Mouse (Mus musculus) lung, postnatal 10 days (tissue): ENCODE measurements at regions not wholly inside any gene's neighbourhood (a gene's known extent, or its start where the extent isn't known, plus 50 kb on each side); places are given as distances from the start of the nearest gene placed in this dataset.

ENCODE experiments used
- DNase-seq: peaks from one replicate; pipeline ENCODE4 v3.0.0; 2021

DNA sequence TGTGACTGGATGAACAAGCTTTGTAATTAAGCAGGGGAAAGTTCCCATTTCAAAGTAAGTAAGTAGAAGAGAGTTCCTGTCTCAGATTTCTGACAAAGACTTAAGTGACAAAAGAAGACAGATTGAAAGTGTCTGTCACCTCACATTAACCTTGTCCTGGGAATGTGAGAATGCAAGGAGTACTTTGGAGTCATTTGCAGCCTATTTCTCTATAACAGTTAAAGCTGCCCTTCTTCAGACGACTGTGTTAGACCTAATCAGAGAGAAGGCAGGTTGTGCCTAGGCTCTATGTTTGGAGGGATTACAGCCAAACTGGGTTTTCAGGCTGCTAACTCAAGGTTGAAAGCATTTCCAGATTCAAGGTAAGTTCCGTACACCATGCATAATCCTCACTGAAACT is 446.5 kb downstream of the Pdgfc start:
- no peak for DNase-seq

DNA sequence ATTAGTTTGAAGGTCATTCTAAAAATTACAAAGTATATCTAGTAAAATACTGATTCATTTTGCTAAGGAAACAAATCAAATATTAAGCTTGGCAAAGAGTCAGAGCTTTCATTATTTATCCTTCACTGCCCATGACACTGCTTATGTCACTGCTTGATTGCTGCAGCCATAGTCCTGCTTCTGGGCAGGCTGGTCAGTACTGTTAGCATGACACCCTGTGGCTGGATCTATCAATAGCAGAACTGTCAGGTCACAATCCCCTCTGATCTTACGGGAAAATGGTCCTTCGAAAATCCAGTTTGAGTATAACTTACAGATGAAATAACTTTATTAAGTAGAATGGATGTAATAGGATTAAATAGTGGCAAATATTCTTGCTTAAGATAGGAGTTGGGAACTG is 447.1 kb downstream of the Pdgfc start:
- peak; percentile 3 for DNase-seq

DNA sequence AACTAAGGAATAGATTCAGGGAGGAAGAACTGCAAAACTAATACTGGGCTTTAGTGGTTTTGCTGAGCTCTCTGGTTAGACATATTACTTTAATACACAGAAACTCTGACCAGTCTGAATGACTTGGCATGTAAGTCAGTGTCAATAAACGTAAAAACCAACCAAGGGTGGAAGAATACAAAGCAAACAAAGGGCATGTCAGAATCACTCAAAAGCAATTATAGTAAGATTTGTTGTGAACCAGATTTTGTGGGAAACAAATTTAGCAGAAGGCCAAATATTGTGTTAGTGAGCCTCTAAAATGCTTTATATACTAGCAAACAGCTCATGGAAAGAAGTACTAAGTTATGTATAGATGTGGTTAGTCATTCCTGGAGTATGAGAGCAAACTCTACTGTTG is 427.1 kb upstream of the Ctso start:
- DNase-seq: no peak

DNA sequence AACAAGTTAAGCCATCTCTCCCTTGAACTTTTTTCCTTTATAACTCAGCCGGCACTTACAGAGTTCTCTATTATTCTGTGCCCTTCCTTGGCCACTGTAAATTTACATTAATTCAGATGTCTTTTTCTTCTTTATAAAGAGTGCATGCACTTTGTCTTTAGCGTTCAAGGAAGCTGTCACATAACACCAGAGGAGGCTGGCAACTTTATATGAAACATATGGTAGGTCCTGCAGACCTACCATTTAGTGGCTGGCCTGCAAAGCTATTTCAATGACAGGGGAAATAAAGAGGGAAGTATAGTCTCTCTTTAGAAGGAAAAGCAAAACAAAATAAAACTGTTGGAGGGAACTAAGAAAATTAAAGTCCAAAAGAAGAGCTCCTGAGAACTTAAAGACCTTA is 423.8 kb upstream of the Ctso start:
- no peak for DNase-seq

DNA sequence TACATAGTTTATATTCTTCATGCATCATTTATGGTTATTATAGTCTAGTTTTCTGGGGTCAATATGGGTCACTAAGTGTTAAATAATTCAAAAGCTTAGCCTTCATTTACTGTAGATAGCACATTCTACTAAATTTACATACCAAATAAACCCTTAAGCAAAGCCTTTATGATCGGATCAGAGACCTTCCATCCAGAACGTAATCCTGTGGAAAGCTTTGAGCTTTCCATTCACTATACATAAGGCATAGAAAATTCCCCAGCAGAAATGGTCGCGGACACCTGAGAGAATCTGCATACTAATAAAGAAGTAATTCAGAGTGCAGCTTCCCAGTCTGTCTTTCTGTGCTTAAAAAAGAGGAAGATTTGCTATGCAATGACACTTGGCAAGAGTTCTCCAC is 410.6 kb upstream of the Ctso start:
- DNase-seq: no peak

DNA sequence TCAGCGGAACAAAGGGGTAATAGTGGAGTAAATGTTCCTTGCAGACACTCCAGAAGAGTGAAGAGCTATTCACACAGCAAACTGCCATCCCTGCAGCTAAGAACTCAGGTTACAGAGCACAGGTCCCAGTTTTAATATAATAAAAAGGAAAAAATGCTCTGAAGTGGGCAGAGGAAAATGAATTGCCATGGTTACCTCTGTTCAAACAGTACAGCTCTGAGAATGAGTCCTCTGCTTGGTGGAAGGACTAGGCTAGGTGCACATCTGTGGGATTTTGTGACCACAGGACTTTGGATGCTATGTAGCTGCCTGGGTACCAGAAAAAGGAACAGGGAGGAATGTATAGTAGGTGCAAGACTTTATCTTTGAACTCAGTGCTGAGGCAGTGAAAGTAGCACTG is 401.5 kb upstream of the Ctso start:
- DNase-seq: no peak

DNA sequence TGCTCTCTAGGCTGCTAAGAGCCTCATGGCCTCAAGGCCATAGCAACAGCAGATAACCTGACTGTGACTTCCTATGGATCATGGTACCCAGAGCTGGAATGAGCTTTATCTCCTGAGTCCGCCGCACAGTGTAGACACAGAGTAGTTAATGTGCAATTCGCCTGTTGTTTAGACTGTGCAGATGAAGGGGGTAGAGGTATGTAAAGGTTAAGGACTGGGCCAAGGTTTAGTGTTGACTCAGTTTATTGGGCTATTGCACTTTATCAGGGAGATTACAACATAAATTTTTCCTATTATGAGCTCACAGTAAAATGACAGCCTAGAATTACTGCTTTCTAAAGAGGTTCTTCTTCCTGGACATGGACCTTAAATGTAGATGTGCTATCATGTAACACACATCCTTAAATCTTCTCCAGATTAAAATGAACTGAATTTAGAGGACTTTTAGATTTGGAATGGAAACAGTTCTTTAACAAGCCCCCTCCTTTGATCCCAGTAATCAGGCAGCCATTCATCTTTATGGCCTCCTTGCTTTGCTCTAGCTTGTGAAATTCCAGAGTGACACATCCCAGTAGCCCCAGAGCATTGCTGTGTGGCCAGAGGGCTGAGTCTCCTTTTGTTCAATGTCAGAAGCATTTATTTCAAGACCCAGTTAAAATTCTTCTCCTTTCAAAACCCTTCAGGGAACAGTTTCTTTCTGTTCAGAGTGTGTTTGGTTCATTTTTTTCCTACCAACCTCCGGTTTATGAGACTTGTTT is 396.8 kb upstream of the Ctso start:
- no peak for DNase-seq

DNA sequence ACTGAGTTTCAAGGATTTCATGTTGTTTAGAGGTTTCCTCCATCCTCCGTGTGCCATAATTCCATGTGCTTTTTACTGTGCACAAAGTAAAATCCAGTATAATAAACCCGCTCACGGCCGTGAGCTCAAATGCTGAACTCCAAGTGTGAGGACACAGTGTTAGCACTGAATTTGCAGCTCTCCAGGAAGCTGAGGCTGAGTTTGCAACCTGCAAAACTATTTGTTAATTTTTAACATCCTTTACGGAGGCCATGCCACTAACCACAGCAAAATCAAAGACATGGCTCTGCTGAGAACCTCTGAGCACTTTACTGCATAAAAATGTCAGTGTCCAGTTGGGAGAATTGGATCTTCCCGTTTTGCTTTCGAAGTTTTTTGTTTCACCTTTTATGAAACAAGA is 377.6 kb upstream of the Ctso start:
- no peak for DNase-seq

DNA sequence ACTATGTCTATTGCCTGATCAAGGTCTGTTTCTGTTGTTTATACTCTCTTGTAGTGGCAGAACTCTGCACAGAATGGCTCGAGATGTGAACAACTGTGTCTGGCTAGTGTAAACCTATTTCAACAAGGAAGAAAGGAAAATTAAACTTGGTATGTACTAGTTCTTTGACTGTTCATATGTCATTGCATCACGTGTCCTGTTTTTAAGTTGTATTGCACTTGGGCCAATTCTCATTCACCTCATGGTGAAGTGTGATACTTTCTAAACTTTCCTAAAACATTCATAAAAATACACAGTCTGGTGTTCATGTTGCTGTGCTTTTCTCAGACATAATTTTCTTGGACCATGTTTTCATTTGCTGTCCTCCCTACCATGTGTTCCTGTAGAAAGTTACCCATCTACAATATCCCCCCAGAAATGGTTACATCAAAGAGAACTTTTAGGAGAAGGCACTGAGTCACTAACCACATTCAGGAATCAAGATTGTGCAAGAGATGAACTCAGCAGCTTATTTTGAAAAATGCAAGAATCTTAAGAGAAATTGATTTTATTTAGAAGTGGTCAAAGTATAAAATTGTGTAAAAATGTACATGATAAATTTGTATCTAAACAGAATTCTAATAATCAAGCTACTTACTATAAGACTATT is 369.7 kb upstream of the Ctso start:
- DNase-seq: no peak

DNA sequence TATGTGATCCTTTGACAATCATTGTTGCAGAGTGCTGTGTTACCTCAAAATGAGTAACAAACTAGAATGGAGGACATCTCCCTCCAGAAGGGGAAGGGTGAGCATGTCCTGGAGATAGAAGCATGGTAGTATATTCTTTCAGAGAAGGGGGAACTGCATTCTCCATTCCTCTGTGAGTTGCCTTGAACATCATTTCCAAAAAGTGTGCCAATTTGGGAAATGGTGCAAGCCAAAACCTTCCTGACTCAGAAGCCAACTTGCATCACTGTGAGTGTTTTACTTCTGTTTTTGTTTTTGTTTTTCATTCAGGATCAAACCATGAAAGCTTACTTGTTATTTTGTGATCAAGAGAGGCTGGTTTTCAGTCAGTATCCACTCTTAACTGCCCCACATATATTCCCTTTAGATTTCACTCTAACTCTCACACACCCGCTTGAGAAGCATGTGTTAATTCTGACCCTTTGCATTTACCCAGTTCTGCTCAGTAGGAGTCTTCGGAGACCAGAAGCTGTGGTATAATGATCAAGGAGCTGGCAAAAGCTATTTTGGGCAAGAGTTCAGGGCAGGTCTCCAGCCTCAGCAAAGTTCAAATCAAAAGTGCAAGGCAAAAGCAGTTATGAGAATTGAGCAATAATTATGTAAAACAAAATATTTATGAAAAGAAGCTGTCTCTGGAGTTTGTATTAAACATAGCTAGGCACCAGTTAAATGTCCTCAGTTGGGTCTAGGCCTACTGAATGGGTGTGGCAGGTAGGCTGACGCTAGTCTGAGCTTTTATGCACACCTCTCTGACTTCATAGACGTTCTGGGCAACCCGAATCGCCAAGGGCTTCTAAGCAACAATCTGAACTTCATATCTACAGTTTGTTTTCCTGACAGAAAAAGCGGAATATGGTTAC is 368.3 kb upstream of the Ctso start:
- no peak for DNase-seq

DNA sequence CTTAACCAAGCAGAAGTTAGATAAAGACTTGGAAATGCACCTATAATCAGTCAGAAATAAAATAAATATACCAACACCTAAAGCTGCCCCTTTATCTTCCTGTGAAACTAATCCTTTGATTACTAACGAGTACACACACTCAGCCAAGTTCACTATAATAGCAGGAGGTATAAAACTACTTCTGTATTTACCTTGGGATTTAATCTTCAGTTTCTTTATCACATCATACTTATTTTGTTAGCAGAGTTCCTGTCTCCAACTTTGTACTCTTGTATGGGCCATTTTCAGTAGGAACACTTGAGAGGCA is 367.7 kb upstream of the Ctso start:
- DNase-seq: no peak

DNA sequence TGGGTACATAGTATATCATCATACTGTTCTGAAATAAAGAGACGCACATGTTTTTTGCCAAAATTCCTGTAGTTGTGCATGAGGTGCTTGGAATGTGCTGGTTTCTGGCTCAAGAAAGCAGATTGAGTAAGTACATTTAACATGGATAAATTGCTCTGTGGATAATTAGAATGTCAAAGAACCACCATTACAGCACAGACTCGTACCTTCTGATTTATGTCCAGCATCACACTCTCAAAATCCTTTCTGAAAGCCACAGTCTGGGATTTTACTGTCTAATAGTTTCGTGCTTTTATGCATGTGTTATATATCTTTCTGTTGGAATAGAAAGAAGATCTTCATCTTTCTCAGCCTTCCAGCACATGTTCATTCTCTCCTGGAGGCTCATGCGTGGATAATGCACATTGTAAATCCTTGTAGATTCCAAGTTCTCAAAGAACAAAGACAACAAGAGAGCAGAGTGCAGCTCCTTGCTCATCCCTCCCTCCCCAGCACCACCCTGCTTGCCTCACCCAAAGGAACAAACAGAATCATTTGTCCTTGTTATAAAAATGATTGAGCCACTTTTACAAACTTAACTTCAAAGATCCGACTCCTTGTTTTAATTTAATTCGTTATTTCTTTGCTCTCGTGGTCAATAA is 348.9 kb upstream of the Ctso start:
- no peak for DNase-seq

DNA sequence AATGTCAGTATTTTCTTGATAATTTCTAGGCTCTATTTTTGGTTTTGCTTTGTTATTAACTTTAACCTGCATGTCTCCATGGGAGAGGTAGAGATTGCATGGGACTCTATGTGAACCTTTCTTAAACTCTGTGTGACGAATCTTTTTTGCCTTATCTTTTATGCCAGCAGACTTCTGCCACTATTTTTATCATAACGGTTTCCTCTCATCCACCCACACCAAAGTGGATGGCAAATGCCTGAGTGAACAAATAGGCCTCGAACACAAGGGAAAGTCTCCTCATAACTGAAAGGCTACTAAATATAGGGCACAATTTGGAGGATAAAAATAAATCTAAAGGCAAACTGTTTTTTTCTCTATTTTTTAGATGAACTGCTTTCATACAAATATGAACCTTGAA is 343.3 kb upstream of the Ctso start:
- DNase-seq: no peak

DNA sequence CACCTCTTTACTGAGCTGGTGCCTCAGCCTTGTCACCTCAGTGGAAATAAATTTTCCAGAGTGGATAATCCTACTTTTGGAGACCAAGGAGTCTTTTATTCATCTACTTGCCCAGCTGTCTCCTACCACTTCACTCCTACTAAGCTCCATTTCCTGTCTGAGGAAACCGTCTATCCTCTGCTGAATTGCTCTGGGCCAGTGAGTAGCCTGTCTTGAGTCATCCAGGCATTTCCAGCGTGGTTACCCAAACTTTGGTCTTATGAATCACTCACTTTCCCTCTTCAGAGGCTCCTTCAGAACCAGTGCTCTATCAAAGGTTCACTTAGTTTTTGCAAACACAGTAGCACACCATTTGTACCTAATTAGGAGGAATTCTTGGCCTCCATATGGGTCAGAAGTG is 303.2 kb upstream of the Ctso start:
- no peak for DNase-seq

DNA sequence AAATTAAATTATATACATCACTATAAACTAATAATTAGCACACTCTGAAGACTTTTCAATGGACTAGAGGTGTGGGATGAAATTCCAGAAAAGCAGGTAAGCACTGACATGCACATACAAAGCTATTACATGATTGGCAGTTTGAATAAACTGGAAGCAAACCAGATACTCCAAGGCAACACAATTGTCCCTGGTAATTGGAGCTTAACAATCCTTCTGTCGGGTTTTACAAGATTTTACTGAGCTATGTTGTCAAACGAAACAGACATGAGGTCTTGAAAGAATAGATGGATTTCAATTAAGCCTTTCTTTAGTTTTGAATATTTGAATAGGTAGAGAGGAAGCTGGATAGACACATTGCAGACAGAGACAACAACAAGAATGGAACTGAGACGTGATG is 273.9 kb upstream of the Ctso start:
- DNase-seq: no peak

DNA sequence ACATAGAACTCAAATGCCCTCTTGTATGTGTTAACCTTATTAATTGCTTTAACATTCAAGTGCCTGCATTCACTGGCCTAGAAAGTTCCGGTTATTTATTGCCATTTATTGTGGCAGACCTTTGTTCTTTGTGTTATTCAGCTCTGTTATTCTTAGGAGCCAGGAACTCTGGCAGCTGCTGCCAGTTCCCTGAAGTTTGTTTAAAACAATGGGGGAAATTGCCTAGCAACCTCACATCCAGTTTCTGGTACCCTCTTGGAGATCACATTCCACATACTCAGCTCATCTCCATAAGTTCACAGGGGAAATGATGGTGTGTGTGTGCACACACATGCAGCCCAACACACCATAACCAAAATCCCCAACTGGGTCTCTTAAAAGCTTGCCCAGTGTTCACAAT is 270.8 kb upstream of the Ctso start:
- DNase-seq: no peak

DNA sequence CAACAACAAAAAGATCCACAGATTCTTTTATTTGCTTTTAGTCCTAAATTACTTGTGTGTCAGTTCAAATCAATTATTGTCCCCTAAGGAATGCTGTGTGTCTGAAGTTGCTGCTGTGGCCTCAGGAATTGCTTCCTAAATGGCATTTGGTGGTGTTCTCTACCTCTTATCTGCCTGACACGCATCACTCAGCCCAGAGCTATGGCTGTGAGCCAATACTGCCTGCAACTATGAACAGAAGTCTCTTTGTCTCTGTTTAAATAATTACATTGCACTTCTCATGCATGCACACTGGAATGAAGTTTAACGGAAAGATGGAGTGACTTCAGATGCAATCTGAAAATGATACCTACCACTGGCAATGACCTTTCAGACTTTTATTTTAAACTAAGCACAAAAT is 266.1 kb upstream of the Ctso start:
- DNase-seq: no peak

DNA sequence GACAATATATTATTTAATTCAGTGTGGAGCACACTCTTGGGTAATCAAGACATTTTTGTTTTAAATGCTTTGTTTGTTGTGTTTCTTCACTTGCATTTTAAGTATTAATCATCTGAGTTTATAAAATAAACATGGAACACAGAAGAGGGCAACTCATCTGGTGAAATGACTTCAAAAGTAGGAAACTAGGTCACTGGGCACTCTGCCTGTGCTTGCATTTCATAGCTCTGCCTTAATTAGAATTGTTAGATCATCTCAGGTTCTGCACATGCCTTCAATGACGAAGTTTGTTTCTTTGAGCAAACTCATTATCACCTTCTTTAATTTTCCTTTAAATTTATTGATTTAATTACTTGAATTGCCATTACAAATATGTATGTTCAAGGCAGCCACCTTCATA is 255.8 kb upstream of the Ctso start:
- no peak for DNase-seq

DNA sequence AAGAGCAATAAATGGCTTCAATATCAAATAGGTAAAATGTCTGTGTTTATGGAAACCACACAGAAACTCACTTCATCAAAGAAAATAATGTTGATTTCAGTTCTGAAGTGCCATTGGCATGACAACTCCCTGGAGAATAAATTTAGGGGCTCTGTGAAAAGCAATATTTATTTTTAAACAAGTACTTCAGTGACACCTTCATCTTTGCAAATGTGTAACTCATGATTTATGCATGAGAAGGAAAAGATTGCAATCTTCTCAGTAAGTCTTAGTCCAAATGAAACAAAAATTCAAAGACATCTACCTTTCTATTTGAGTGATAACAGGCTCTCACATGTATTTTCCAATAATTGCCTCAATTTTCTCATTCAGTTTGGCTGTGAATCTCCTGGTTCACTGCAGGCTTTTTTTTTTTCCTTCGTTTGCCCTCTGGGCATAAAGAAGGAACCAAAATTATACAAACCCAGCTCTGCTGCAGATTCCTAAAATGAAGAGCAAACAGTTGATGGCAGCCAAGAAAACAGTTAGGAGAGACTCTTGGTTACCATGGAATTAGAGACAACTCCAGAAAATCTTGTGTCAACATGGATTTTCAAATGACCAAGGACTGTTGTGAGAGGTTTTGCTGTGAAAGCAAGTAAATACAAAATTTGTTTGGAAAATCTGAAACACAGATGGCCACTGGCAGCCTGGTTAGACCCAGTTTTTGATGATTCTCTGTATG is 230.3 kb upstream of the Ctso start:
- no peak for DNase-seq

DNA sequence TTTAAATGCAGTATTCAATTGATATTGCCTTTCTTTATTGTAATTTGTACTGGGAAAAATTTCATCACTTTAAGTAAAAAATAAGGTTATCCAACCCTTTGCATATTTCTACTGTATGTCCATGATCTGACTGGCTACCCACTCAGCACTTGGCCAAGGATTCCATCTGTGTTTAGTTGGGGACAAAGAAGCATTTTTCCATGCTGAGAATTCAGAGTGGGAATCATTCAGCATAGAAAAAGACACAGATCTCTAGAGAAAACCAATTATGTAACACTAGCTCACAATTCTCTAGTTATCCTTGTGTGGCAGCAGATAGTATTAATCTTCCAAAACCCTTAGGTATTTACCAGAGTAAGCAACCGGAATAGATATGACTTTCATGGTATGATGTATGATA is 213.5 kb upstream of the Ctso start:
- no peak for DNase-seq

DNA sequence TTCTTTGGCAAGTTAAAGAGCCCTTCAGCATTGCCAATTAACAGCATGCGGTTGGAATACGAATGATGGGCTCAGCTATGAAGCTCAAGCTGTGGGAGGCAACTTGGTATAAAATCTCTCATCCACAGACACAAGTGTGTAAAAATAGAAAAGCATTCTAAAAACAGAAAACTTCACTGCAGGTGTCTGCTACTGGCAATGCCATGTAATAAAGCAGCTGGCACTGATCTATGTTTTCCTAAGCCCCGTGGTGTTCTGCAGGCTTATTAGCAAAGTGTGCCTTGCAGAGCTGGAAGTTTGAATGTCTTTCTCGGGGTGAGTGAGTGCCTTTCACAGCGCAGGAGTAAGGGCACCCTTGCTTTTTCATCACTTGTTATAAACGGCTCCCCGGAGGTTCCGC is 196.9 kb upstream of the Ctso start:
- DNase-seq: no peak

DNA sequence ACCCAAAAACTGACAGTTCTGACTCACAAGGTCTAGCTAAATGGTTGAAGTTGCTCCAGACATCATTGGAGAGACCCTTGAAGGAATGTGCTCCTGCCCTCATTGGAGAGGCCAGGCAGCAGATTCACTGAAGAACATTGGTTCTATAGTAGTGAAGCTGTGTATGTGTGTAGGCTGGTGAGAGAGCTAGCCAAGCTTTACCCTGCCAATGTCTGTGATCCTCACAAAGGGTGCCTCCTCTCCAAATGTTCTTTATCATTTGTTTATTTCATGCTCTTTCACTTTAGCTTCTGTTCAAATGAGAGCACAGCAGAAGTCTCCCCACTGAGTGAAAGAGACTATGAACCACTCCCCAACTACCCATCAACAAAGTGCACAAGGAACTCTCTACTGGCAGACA is 195.6 kb upstream of the Ctso start:
- no peak for DNase-seq

DNA sequence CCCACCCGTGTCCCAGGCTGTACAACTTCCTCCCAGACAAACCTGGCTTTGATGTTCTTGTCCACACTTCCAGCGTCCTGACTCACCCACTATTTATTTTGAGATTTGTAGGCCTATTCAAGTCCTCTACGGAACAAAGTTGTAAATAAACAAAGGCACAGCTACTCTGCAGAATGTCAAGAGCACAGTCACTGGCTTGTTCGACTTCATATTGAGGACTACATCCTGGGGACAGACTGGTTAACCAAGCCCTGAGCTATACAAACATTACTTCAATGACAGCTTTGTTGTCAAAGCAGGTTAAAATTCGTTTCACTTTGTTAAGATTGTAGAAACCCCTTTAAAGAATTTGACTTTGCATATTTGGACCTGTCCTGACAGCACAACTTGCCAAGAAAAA is 190.3 kb upstream of the Ctso start:
- no peak for DNase-seq
